Mouse (Mus musculus) layer of hippocampus, adult 18-20 months (tissue): ENCODE data around the gene Tmem253. TPM values are rescaled to one million over a fixed set of nuclear protein-coding genes. Genes with fewer than 3 reads are reported as not detected.
A peak's percentile ranks its signal among the peaks of the same experiment; 100 is the strongest.

Source experiments
- DNase-seq, 2 experiments: peaks; one replicate each; pipeline ENCODE4 v3.0.0; 2022; ENCODE audit warnings: low spot score in 2 of 2
- long read RNA-seq: library from polyadenylated mRNA; stranded (forward); transcript quantifications from one replicate; pipeline ENCODE4 v2.0.0, GENCODE M21; 2021
- total RNA-seq, 2 experiments: library from RNA; stranded (reverse); gene quantifications; 2 replicates each; pipeline ENCODE4 v1.2.3; 2021

The Tmem253 gene
- under 1 TPM; 0.63 to 0.92 TPM for total RNA-seq
- long read RNA-seq: 0 reads

- DNase-seq: no peak
Measured at GRCm38 (mm10) chr14:52015445-52016100, at the start of gene Tmem253. Gene Tmem253 (plus strand): TSS chr14:52015658.

GRCm38 (mm10) chr14:51967400-51967799 is 48.1 kb upstream of the Tmem253 start:
- DNase-seq: no peak

GRCm38 (mm10) chr14:51979252-51979651 is 36.2 kb upstream of the Tmem253 start:
- no peak for DNase-seq

DNA sequence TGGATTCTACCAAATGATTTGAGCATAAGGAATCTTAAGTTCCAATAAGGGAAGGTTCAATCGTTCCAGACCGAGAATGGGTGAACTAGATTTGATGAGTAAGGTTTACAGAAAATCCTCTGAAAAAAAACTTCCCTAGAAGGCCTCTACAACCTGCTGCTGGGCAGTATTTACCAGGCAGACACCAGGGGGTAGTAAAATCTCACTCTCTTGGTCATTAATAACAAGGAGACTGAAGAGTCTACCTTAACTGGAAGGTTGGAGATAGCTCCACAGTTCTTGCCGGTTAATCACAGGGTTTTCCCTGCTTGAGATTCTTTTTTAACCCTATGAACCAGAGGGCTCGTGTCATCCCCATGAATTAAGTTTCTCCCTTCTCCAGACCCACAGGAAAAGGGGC is 32.2 kb upstream of the Tmem253 start:
- no peak for DNase-seq

DNA sequence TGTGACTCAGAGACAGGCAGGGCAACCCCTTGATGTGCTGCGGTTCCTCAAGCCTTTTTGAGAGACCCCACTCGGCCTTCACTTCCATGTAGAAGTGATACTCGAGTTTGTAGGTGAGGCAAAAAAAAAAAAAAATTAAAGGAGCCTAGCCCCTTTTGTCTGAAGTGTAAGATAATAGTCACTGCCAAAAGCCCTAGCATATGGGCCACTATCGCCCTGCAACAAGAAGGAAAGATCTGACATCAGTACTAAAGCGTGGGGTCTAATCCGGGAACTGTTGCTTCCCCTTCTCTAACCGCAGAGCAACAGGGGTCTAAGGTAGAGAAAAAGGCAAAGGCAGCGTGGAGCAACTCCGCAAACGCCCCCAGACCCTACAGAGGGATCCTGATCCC is 31.6 kb upstream of the Tmem253 start:
- no peak for DNase-seq

- peak in 1 of 2 experiments; percentile 56 for DNase-seq
Measured at GRCm38 (mm10) chr14:51984247-51985231, 30.9 kb upstream of the Tmem253 start, which contains the start of gene Arhgef40. Gene Arhgef40 (plus strand): TSS chr14:51984719.

- peak in 1 of 2 experiments; percentile 58 for DNase-seq
Measured at GRCm38 (mm10) chr14:51985301-51986152, 29.9 kb upstream of the Tmem253 start.

DNA sequence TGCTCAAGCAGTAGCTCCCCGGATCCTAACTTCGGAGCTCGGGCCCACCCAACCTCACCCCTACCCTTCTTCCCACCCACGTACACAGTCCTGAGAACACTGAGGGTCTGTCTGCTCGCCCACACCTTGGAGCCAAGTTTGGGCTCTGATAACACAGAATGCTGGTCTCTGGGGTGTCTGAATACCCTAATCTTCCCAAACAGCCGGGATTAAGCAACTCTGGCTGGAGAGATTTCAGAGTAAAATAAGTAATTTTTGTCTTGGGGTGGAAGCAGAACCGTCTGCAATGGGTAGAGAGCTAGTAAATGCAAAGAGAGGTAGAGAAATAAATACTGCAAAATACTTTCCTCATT is 29.3 kb upstream of the Tmem253 start:
- no peak for DNase-seq

GRCm38 (mm10) chr14:51987177-51987576 is 28.3 kb upstream of the Tmem253 start:
- no peak for DNase-seq

- no peak for DNase-seq
Measured at GRCm38 (mm10) chr14:51988731-51989130, 26.7 kb upstream of the Tmem253 start.

DNA sequence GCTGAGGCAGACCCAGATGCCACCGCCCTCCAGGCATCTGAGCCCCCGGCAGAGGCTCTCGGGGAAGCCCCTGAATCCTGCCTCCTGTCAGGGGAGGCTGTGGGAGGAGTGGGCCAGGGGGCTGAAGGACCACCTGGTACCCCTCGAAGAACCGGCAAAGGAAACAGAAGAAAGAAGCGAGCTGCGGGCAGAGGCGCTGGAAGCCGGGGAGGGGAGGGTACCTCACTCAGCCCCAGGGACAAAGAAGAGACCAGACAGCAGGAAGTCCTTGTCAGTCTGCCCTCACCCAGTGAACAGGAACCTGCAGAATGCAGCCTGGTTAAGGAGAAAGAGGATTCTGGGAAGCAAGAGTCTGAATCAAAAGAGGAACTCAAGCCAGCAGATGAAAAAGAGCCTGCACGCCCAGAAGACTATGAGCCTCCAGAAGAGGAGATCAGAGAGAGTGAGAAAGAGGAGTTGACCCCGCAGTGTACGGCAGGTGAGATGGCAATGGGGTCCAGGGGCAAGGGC is 25.9 kb upstream of the Tmem253 start:
- no peak for DNase-seq

GRCm38 (mm10) chr14:51994453-51994852 is 21.0 kb upstream of the Tmem253 start:
- DNase-seq: no peak

- no peak for DNase-seq
Measured at GRCm38 (mm10) chr14:51995219-51995871, 20.1 kb upstream of the Tmem253 start.

- no peak for DNase-seq
Measured at GRCm38 (mm10) chr14:51996231-51996841, 19.1 kb upstream of the Tmem253 start.

- no peak for DNase-seq
Measured at GRCm38 (mm10) chr14:51996866-51997265, 18.6 kb upstream of the Tmem253 start.

GRCm38 (mm10) chr14:51997483-51997882 is 18.0 kb upstream of the Tmem253 start:
- DNase-seq: no peak

GRCm38 (mm10) chr14:52003981-52004495 is 11.4 kb upstream of the Tmem253 start:
- peak; percentile 78 to 91 for DNase-seq

DNA sequence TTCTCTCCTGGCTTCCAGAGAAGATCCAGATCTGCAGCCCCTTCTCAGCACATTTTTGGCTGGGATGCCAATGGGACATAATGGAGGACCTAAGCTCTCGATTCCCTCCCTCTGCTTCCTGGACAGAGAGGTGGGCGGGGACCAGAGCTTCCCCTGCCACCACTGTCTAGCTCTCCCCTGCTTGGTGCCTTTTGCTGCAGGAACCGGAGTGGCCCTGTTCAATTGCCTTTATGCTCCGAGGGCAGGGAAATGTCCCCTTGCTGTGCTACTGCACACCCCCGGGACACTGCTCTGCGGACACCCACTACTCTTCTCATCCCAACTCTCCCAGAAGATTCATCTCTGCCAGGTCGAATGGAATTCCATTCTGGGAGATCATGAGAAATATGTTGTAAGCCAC is 10.3 kb upstream of the Tmem253 start:
- no peak for DNase-seq

- DNase-seq: no peak
Measured at GRCm38 (mm10) chr14:52005616-52006015, 9.8 kb upstream of the Tmem253 start.

DNA sequence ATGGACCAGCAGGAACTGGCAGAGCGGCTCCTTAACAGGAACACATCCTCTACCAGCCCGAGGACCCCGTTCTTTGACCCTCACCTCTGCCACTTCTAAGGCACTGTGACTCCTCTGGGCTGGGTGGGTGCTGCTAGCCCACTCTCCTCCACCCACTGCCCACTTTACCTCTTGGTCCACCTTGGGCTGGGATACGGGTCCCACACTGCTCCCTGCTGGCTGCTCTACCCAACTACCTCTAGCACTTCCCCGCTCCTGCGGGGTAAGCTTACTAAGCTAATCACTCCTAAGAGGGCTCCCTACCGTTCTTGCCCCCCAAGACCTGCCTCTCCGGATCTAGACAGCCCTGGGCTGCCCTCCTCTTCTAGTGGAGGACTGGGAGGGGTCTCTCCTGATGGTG is 9.2 kb upstream of the Tmem253 start:
- no peak for DNase-seq
